In the genomic region with DNA sequence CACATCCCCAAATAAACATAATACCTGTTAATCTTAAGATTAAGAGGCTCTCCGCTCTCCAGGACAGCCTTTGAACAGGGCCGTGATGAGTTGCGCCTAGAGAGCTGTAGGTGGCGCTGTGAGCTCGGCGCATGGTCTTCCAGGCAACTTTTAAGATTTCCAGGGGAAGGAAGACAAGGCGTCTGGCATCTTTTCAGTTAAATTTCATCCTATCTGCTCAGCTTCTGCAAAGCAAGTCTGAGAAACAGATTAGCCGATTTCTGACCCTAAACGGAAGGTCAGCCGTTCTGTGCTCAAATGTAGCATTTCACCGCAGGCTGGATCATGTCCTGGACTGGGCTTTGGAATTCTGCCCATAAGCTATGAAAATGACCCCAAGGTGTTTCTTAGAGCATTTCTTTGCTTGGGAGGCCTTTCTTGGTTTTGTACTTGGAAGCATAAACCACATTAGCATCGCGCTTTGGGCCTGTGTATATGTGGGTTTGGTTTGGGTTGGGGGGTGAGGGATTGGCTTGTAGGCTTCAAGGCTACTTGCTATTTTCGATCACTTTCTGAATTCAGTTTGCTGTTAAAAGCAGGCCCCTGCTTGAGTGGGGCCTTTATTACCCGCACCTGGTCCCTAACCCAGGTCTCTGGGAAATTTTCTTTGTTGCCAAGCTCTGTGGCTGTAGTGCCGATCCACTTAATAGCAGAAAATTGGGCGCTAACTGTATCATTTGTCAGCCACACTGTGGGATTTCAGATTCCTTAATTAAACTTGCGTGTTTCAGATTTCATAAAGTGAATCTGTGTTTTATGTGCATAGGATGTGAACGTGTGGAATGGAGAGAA, we compare ENCODE assay signal across 8 mouse cellular contexts.
DNase-seq lines count a peak whose midpoint lies in the region; ATAC-seq lines count a peak whose summit lies in the region.
"Had no signal": no experiment of that assay in that cellular context is flagged by ENCODE, and none has a peak within 500 bp of the region (broad histone marks: within the 10 kb centered on the region; RNA-seq: fewer than 3 reads in every experiment).

No protein-coding gene starts in this region.

- peak; percentile 40 for DNase-seq in R1 (ENCODE audit: low read depth, low spot score)
- peak; percentile 10 for DNase-seq in cerebellum, adult 11-12 months
- DNase-seq in left cerebral cortex, adult 11 months (ENCODE audit: low spot score): peak; percentile 22
- peak; percentile 1 for DNase-seq in skeletal muscle tissue, adult 2 months (ENCODE audit: low read depth, low spot score)

- H3K27me3 ChIP-seq in forebrain, embryonic 16.5 days (replicated peaks; ENCODE audit: control insufficient read depth, insufficient read depth, low read length): no peaks in the 10 kb centered on the region
- H3K27me3 ChIP-seq in hindbrain, embryonic 16.5 days (replicated peaks; ENCODE audit: control insufficient read depth, insufficient read depth, low read length): no peaks in the 10 kb centered on the region

- no peak overlapping the region for H3K4me3 ChIP-seq in forebrain, embryonic 16.5 days (replicated peaks; ENCODE audit: low read length)
- H3K4me3 ChIP-seq in hindbrain, embryonic 16.5 days (ENCODE audit: low read length): no peak overlapping the region
- H3K4me3 ChIP-seq: megakaryocyte, embryonic 14.5 days had no signal

- no peaks in the 10 kb centered on the region for H3K36me3 ChIP-seq in forebrain, embryonic 16.5 days (ENCODE audit: control insufficient read depth, insufficient read depth)
- no peaks in the 10 kb centered on the region for H3K36me3 ChIP-seq in hindbrain, embryonic 16.5 days (ENCODE audit: control insufficient read depth, insufficient read depth, low read length)

- no peak overlapping the region for H3K27ac ChIP-seq in forebrain, embryonic 16.5 days (ENCODE audit: low read length)
- no peak overlapping the region; the same call in 1 of the 2 replicates for H3K27ac ChIP-seq in hindbrain, embryonic 16.5 days (ENCODE audit: low read depth, low read length)

- peak; percentile 84 for ATAC-seq in forebrain, embryonic 16.5 days
- peak; percentile 85 for ATAC-seq in hindbrain, embryonic 16.5 days
- ATAC-seq in megakaryocyte-erythroid progenitor cell, adult 5-6 weeks (replicated peaks; ENCODE audit: low FRiP score, low TSS enrichment, poor library complexity, severe bottlenecking): peak; percentile 90

- no peak overlapping the region for H3K9ac ChIP-seq in forebrain, embryonic 16.5 days (replicated peaks; ENCODE audit: low read depth, low read length)
- H3K9ac ChIP-seq in hindbrain, embryonic 16.5 days (ENCODE audit: low read depth, low read length): no peak overlapping the region

- WGBS in forebrain, embryonic 16.5 days: 33% methylated on average over 19 of the region's 19 CpGs
- WGBS in hindbrain, embryonic 16.5 days: 34% methylated on average over 19 of the region's 19 CpGs

- H3K4me1 ChIP-seq in forebrain, embryonic 16.5 days (replicated peaks; ENCODE audit: control insufficient read depth, insufficient read depth, low read length): peaks cover 5% of the 10 kb centered on the region
- H3K4me1 ChIP-seq in hindbrain, embryonic 16.5 days (ENCODE audit: control insufficient read depth, insufficient read depth, low read depth, low read length): peaks cover 3% of the 10 kb centered on the region; the same call in 1 of the 2 replicates
- H3K4me1 ChIP-seq: megakaryocyte, embryonic 14.5 days had no signal

- H3K9me3 ChIP-seq in forebrain, embryonic 16.5 days (ENCODE audit: control insufficient read depth, low read length): no peaks in the 10 kb centered on the region
- no peaks in the 10 kb centered on the region for H3K9me3 ChIP-seq in hindbrain, embryonic 16.5 days (ENCODE audit: control insufficient read depth, low read length)
- H3K9me3 ChIP-seq: megakaryocyte, embryonic 14.5 days had no signal

- H3K4me2 ChIP-seq in forebrain, embryonic 16.5 days (ENCODE audit: low read length): peak overlapping the region; percentile 41
- H3K4me2 ChIP-seq in hindbrain, embryonic 16.5 days (ENCODE audit: low read length): peak overlapping the region; percentile 34
